Mouse (Mus musculus) heart, adult 2 months (tissue): ENCODE measurements around the gene Col9a1.

Experiments used
- EP300 ChIP-seq: fragments of 200-500 bp; IDR thresholded peaks from 2 replicates; pipeline ENCODE4 v1.6.1; 2011; ENCODE audit warnings: low read depth, low read length, control low read depth; ENCODE audit not compliant: insufficient read depth
- POLR2A ChIP-seq: fragments of 200-500 bp; IDR thresholded peaks from 2 replicates; pipeline ENCODE4 v1.6.1; 2011; ENCODE audit warnings: mild to moderate bottlenecking, low read depth, low read length, control low read depth; ENCODE audit not compliant: insufficient read depth

- TF ChIP-seq EP300 = no peak
- no peak for TF ChIP-seq POLR2A
Measured at GRCm38 (mm10) chr1:24286360-24286759, 109.0 kb downstream of the Col9a1 start.
